Mouse (Mus musculus): ENCODE results near the gene Ccl7. TPM values are rescaled to one million over a fixed set of nuclear protein-coding genes. Genes with fewer than 3 reads are reported as not detected.

The Ccl7 gene
- polyA plus RNA-seq, 1 experiment from 2014 or later, result 0.47 TPM

DNA sequence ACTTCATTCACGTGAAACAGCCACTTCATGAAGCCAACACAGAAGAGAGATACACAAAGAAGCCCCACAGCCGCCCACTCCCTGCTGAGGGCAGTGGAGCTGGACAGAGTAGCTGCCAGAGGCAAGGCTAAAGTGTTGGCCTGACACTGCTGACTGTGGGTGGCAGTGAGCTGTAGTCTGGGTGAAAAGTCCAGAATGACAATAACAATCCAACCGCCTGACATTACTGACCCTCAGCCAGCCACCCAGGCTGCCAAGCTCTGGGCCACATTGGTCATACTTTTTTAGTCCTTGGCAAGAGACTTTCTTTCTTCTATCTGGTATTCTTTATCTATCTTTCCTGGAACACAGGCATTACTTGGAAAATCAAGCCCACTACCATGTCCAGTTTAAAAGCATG lies 25.6 kb downstream of the Ccl7 start:
- Histone ChIP-seq H3K36me3 (replicated peaks) (no peaks in the 10 kb centered on the region), H3K4me1 (replicated peaks) (no peaks in the 10 kb centered on the region), H3K27ac (replicated peaks) (no peak overlapping the region), H3K4me3 (replicated peaks) (no peak overlapping the region), H3K9me3 (replicated peaks) (no peaks in the 10 kb centered on the region), H3K27me3 (no peaks in the 10 kb centered on the region), H3K4me2 (no peak overlapping the region), H3K9ac (no peak overlapping the region)
- ATAC-seq (ENCODE audit: insufficient read depth), result no peak
- 56% methylated on average over 3 of the region's 3 CpGs for WGBS (ENCODE audit: insufficient replicate concordance)

DNA sequence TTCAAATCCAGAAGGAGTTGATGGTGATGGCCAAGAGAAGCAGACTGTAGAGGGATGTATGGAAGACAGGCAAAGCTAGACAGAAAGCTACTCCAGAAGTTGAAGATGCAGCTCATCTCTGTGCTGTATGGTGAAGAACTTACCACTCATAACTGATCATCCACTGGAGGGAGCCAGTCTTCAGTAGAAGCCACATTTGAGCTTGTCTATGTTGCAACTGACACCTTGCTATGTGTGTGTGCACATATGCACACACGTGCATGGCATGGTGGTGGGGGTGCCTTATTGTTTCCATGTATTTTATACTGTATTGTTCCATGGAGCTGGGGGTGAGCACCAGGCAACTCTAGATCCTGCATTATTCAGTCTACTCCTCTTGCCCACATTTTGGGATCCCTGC lies 26.9 kb downstream of the Ccl7 start:
- H3K36me3 ChIP-seq (replicated peaks), result no peaks in the 10 kb centered on the region
- 43% methylated on average over 1 of the region's 1 CpGs for WGBS (ENCODE audit: insufficient replicate concordance)

DNA sequence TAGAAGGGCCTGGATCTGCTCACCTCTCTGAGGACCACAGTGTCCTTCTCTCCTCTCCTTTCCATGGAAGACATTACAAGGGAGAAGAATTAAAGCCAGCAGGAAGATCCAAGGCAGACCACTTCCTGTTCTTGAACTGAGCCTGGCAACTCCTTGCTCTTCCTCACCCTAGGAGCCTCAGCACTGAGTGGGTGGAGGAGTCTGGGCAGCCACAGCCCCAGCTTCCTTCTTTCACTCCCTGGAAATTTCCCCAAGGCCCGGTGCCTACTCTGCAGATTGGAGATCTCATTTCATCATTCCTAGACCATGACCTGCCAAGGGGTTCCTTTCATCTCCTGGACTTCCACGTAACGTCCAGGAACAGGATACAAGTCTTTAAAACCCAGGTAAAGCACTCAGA lies 27.5 kb downstream of the Ccl7 start:
- no peaks in the 10 kb centered on the region for H3K9me3 ChIP-seq (replicated peaks)
- WGBS (ENCODE audit: insufficient replicate concordance), result 42% methylated on average over 3 of the region's 3 CpGs
- no peaks in the 10 kb centered on the region for H3K27me3 ChIP-seq

More for the DNA sequence above, 26.9 kb downstream of the Ccl7 start:
- Histone ChIP-seq H3K4me3 (replicated peaks) (no peak overlapping the region), H3K9me3 (replicated peaks) (no peaks in the 10 kb centered on the region), H3K4me2 (no peak overlapping the region), H3K4me1 (replicated peaks) (no peaks in the 10 kb centered on the region), H3K27me3 (no peaks in the 10 kb centered on the region), H3K9ac (no peak overlapping the region), H3K27ac (replicated peaks) (no peak overlapping the region)
- no peak for ATAC-seq (ENCODE audit: insufficient read depth)

DNA sequence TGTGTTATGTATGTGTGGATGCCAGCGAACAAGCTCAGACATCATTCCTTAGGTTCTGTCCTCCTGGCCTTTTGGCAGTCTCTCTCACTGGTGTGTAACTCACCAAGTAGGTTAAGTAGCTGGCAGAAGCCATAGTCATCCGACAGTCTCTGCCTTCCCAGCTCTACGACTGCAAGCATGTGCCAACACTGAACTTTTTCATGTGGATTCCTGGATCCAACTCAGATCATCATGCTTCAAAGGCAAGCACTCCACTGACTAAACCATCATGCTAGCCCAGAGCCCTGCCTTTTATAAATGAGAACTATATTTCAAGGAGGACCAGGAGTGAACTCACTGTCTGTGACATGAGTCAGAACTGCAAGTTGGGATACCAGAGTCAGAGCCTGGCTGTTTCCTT lies 28.2 kb downstream of the Ccl7 start:
- Histone ChIP-seq H3K27me3 (no peaks in the 10 kb centered on the region), H3K9ac (no peak overlapping the region), H3K27ac (replicated peaks) (no peak overlapping the region), H3K4me1 (replicated peaks) (no peaks in the 10 kb centered on the region), H3K4me2 (no peak overlapping the region), H3K9me3 (replicated peaks) (no peaks in the 10 kb centered on the region), H3K36me3 (replicated peaks) (no peaks in the 10 kb centered on the region), H3K4me3 (replicated peaks) (no peak overlapping the region)
- no peak for ATAC-seq (ENCODE audit: insufficient read depth)
- WGBS (ENCODE audit: insufficient replicate concordance), result 53% methylated on average over 3 of the region's 3 CpGs

More for the DNA sequence above, 27.5 kb downstream of the Ccl7 start:
- Histone ChIP-seq H3K27ac (replicated peaks) (no peak overlapping the region), H3K36me3 (replicated peaks) (no peaks in the 10 kb centered on the region), H3K4me1 (replicated peaks) (no peaks in the 10 kb centered on the region), H3K4me2 (no peak overlapping the region), H3K4me3 (replicated peaks) (no peak overlapping the region), H3K9ac (no peak overlapping the region)
- ATAC-seq (ENCODE audit: insufficient read depth), result no peak

DNA sequence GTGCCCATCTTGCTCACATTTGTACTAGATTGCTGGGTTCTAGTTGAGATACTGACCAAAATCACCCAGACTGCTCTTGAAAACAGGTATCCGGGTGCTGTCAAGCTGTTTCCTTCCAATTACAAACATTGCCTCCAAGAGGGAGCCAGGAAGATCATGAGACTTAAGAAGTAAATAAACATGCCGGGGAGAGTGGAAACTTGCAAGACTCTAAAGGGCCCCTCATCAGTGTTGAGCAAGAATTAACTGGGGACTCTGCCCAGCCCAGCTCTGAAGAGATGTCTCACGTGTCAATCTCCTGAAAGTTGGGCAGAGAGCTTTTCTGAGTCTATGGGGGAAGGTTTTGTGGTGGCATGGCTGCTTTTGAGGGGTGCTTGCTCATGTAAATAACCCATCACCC lies 31.5 kb downstream of the Ccl7 start:
- H3K9ac ChIP-seq, result no peak overlapping the region
- H3K4me1 ChIP-seq (replicated peaks), result no peaks in the 10 kb centered on the region
- no peak for ATAC-seq (ENCODE audit: insufficient read depth)
- H3K9me3 ChIP-seq (replicated peaks), result no peaks in the 10 kb centered on the region
- H3K4me3 ChIP-seq (replicated peaks), result no peak overlapping the region
- 37% methylated on average over 3 of the region's 3 CpGs for WGBS (ENCODE audit: insufficient replicate concordance)
- H3K36me3 ChIP-seq (replicated peaks), result no peaks in the 10 kb centered on the region
- H3K4me2 ChIP-seq, result no peak overlapping the region
- no peak overlapping the region for H3K27ac ChIP-seq (replicated peaks)
- no peaks in the 10 kb centered on the region for H3K27me3 ChIP-seq

DNA sequence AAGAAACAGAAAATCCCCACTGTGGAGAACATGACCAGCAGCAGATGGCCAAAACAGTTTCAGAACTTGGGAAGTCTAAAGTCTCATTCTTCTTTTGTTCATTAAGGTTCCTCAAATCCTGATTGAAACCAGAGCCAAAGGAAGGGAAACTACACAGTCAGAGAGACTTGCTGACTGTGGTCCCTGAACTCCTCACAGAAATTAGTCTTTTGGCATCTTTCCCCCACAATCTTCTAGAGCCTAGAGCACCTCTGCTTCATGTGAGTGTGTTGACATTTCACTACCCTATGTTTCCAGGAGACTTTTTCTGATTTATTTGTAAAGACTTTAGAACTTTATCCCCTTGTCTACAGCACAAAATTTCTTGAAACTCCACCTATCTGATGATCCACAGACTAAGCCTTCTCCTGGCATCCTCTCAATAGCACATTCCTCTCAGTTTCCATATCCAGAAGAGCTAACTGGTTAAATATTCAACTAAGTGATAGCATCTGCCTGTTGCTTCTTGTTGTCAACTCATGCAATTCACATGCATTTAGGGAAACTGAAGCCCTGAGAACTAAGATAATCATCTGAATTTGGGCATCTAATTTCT lies 32.7 kb downstream of the Ccl7 start:
- Histone ChIP-seq H3K36me3 (replicated peaks) (no peaks in the 10 kb centered on the region), H3K27me3 (no peaks in the 10 kb centered on the region), H3K9ac (no peak overlapping the region), H3K9me3 (replicated peaks) (no peaks in the 10 kb centered on the region), H3K4me2 (no peak overlapping the region), H3K4me3 (replicated peaks) (no peak overlapping the region), H3K27ac (replicated peaks) (no peak overlapping the region), H3K4me1 (replicated peaks) (no peaks in the 10 kb centered on the region)
- no peak for ATAC-seq (ENCODE audit: insufficient read depth)

DNA sequence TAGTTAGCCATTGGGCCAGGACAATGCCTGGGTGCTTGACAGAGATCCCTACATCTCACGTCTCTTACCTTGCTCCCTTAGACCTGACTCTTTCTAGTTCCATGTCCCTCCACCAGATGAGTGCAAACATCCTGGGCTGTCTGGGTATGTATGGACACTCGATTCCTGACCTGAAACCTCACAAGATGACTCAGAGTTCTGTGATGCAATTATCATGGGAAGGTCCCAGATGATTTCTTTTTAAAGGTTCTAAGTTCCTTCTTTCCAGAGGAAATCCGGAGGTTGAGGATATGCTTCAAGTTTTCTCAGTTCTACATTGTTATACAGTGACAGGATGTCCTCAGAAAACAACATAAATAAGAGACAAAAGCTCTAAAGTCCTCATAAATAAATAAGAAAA lies 35.4 kb downstream of the Ccl7 start:
- H3K4me2 ChIP-seq, result no peak overlapping the region
- H3K9me3 ChIP-seq (replicated peaks), result no peaks in the 10 kb centered on the region
- ATAC-seq (ENCODE audit: insufficient read depth), result no peak
- 42% methylated on average over 3 of the region's 3 CpGs for WGBS (ENCODE audit: insufficient replicate concordance)
- no peak overlapping the region for H3K27ac ChIP-seq (replicated peaks)
- H3K27me3 ChIP-seq, result no peaks in the 10 kb centered on the region
- no peaks in the 10 kb centered on the region for H3K4me1 ChIP-seq (replicated peaks)
- H3K9ac ChIP-seq, result no peak overlapping the region
- no peaks in the 10 kb centered on the region for H3K36me3 ChIP-seq (replicated peaks)
- no peak overlapping the region for H3K4me3 ChIP-seq (replicated peaks)

DNA sequence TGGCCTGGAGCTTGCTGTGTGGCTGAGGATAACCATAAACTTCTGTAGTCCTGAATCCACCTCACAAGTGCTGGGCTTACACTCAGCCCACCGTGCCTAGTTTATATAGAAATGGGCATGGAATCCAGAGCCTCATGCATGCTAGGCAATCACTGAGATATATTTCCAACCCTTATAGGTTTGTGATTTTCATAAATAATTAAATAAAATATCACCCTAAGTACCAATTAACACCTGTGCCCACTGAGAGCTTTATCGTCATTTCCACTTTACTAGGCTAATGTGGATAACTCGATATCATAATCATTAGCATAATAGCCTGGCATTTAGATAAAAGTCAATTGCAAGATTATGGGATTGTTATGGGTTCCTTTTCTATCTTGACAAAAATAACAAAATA lies 38.8 kb downstream of the Ccl7 start:
- no peak for ATAC-seq (ENCODE audit: insufficient read depth)
- Histone ChIP-seq H3K27me3 (no peaks in the 10 kb centered on the region), H3K4me3 (replicated peaks) (no peak overlapping the region), H3K36me3 (replicated peaks) (no peaks in the 10 kb centered on the region), H3K9me3 (replicated peaks) (no peaks in the 10 kb centered on the region), H3K4me1 (replicated peaks) (no peaks in the 10 kb centered on the region), H3K9ac (no peak overlapping the region), H3K4me2 (no peak overlapping the region), H3K27ac (replicated peaks) (no peak overlapping the region)
- WGBS (ENCODE audit: insufficient replicate concordance), result 71% methylated on average over 3 of the region's 3 CpGs

Other genes starting within 250 kb of the Ccl7 start
- gene 5530401A14Rik, start 185.0 kb upstream of the Ccl7 start, polyA plus RNA-seq (2015; fragmentation: Nextera tagmentation; extraction: Ambion mirVana), result not detected in 2 replicates
- 0.03 TPM in 1 of 2 replicates, not detected in the other for gene Asic2, start 77.3 kb upstream of the Ccl7 start, polyA plus RNA-seq (2015; fragmentation: Nextera tagmentation; extraction: Ambion mirVana)
- 0.83 and 1.5 TPM in 2 replicates for gene Ccl2, start 10.1 kb upstream of the Ccl7 start, polyA plus RNA-seq (2015; fragmentation: Nextera tagmentation; extraction: Ambion mirVana)
- not detected in 2 replicates for gene Gm17268, start 7.2 kb upstream of the Ccl7 start, polyA plus RNA-seq (2015; fragmentation: Nextera tagmentation; extraction: Ambion mirVana)
- gene Ccl11, start 12.1 kb downstream of the Ccl7 start, polyA plus RNA-seq (2015; fragmentation: Nextera tagmentation; extraction: Ambion mirVana), result 0.13 and 0.14 TPM in 2 replicates
- gene Ccl12, start 56.1 kb downstream of the Ccl7 start, polyA plus RNA-seq (2015; fragmentation: Nextera tagmentation; extraction: Ambion mirVana), result 0.53 and 0.55 TPM in 2 replicates
- gene Ccl8, start 69.5 kb downstream of the Ccl7 start, polyA plus RNA-seq (2015; fragmentation: Nextera tagmentation; extraction: Ambion mirVana), result not detected in 2 replicates